Mouse (Mus musculus): ENCODE measurements around the gene Gm16434. TPM values are rescaled to one million over a fixed set of nuclear protein-coding genes. Genes with fewer than 3 reads are reported as not detected.
"Not testable (repeated sequence)": the region's sequence is repeated elsewhere in the genome, so short reads cannot be mapped to it uniquely, and the experiment has no call there.

The Gm16434 gene
- not detected in 2 replicates for polyA plus RNA-seq (2015; fragmentation: Nextera tagmentation; extraction: Ambion mirVana)

DNA sequence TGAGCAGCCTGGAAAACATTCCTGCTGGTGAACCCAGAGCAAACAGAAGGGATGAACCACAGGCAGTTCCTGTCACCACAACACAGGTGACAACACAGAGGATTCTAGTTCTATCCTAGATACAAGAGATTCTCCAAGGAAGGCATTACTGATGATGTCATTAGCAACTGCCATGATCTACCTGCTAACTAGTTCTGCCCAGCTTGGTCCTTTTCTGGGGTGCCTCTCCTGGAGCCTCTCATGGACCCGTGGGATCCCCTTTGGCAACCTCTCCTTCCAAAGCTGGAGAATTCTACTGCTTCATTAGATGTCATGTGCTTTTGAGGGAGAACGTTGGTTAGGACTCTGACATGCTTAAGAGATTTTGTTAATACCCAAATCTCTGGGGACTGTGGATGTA, at the start of gene Gm16434:
Gene Gm16434 (minus strand): TSS at position 101 of the 400 bp plus-strand sequence.
- H3K27ac ChIP-seq; H3K9ac ChIP-seq; H3K4me2 ChIP-seq (replicated peaks); ATAC-seq (ENCODE audit: low FRiP score, low read depth); H3K36me3 ChIP-seq; H3K4me1 ChIP-seq; H3K27me3 ChIP-seq; H3K9me3 ChIP-seq; H3K4me3 ChIP-seq: not testable (repeated sequence)
- whole genome bisulfite sequencing = no CpG with 5 or more reads among the region's 2 CpGs

DNA sequence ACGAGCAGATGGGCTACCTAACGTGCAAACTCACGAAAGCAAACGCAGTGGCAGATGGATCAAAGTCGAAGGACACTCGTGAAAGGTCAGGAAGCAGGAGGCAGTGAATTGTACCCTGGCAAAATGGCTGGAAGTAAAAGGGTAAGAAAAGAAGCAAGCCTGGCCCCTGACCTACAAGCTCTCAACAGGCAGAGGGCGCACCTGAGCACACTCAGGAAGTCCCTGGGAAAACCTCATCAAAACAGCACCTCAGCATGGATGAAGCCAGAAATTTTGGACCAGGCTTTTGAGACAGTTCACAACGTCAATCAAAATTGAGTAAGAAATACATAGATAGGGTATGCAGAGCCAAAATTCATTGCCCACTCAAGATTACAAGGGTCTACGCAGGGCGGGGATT, 49.2 kb upstream of the Gm16434 start:
- not testable (repeated sequence) for H3K4me3 ChIP-seq; ATAC-seq (ENCODE audit: low FRiP score, low read depth); H3K36me3 ChIP-seq; H3K4me1 ChIP-seq; H3K4me2 ChIP-seq (replicated peaks); H3K9ac ChIP-seq; H3K27ac ChIP-seq; H3K27me3 ChIP-seq; H3K9me3 ChIP-seq
- 3% methylated on average over 8 of the region's 10 CpGs for WGBS

DNA sequence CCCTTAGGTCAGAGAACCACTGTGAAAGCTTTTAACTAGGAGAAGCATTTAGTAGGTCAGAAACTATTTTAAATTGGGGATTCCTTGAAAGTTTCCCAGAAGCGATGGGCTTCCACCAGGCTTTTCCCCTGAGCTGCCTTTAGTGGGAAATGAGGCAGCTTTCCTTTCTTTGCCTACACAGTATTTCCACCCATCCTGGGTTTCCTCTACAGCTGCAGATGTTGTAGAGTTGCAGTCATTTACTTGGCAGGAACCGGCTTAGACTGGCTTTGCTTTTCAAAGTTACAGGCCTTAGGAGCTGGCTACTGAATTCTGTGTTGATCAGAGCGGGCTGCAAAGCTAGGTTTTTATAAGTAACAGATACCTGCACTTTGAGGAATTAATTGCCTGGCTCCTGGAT, 5.7 kb upstream of the Gm16434 start:
- H3K36me3 ChIP-seq; H3K9ac ChIP-seq; H3K27ac ChIP-seq; H3K9me3 ChIP-seq; H3K4me2 ChIP-seq (replicated peaks); ATAC-seq (ENCODE audit: low FRiP score, low read depth); H3K4me1 ChIP-seq; H3K4me3 ChIP-seq; H3K27me3 ChIP-seq: not testable (repeated sequence)
- WGBS = 69% methylated on average over 2 of the region's 3 CpGs

DNA sequence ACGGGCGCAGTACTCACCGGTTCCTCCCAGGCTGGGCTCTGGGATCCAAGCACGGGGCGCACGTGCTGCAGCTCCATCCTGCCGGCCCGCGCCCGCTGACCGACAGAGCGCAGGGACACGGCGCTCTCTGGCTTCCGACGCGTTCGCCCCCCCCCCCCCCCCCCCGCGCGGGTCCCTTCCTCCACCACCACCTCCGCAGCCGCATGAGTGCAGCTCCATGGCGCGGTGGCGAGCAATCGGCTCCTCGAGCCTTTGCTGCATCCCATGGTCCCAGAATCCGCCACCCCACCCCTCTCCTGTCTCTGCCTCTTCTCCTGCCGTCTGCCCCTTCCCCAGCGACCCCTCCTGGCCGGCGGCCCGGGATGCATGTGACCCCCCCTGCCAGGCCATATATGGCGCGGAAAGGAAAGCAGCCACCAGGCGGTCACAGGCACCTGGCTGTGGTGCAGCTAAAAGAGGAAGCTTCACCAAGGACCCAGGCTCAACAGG, 19.8 kb downstream of the Gm16434 start, which contains the start of gene Gm3512:
Gene Gm3512 (minus strand): TSS at position 51 of the 489 bp plus-strand sequence.
- not testable (repeated sequence) for H3K4me2 ChIP-seq (replicated peaks); H3K4me1 ChIP-seq; H3K4me3 ChIP-seq; H3K27me3 ChIP-seq; H3K9ac ChIP-seq; H3K36me3 ChIP-seq; ATAC-seq (ENCODE audit: low FRiP score, low read depth); H3K27ac ChIP-seq; H3K9me3 ChIP-seq
- no CpG with 5 or more reads among the region's 37 CpGs for whole genome bisulfite sequencing

Other genes starting within 250 kb of the Gm16434 start
- not detected in 2 replicates for gene Gm6356, start 220.7 kb downstream of the Gm16434 start, polyA plus RNA-seq (2015; fragmentation: Nextera tagmentation; extraction: Ambion mirVana)
- gene Gm10406, start 167.1 kb downstream of the Gm16434 start, polyA plus RNA-seq (2015; fragmentation: Nextera tagmentation; extraction: Ambion mirVana) = 0.93 and 1.0 TPM in 2 replicates
- not detected in 2 replicates for gene Gm3685, start 149.6 kb downstream of the Gm16434 start, polyA plus RNA-seq (2015; fragmentation: Nextera tagmentation; extraction: Ambion mirVana)
- gene Gm3696, start 93.9 kb downstream of the Gm16434 start, polyA plus RNA-seq (2015; fragmentation: Nextera tagmentation; extraction: Ambion mirVana) = 0.98 and 1.1 TPM in 2 replicates
- gene Gm6676, start 69.1 kb downstream of the Gm16434 start, polyA plus RNA-seq (2015; fragmentation: Nextera tagmentation; extraction: Ambion mirVana) = not detected in 2 replicates
- gene Gm3512, start 20.0 kb downstream of the Gm16434 start, polyA plus RNA-seq (2015; fragmentation: Nextera tagmentation; extraction: Ambion mirVana) = 3.9 and 4.9 TPM in 2 replicates
- gene Gm3727, start 70.2 kb upstream of the Gm16434 start, polyA plus RNA-seq (2015; fragmentation: Nextera tagmentation; extraction: Ambion mirVana) = not detected in 2 replicates
- gene Gm3739, start 120.5 kb upstream of the Gm16434 start, polyA plus RNA-seq (2015; fragmentation: Nextera tagmentation; extraction: Ambion mirVana) = 0.71 and 1.1 TPM in 2 replicates
- gene Gm5797, start 137.9 kb upstream of the Gm16434 start, polyA plus RNA-seq (2015; fragmentation: Nextera tagmentation; extraction: Ambion mirVana) = not detected in 2 replicates
- gene Gm8374, start 170.6 kb upstream of the Gm16434 start, polyA plus RNA-seq (2015; fragmentation: Nextera tagmentation; extraction: Ambion mirVana) = not detected in 2 replicates

Data from limb, embryonic 13.5 days (tissue).